Mouse (Mus musculus): ENCODE measurements around the gene Sema4b. TPM values are rescaled to one million over a fixed set of nuclear protein-coding genes. Genes with fewer than 3 reads are reported as not detected.

Gene Sema4b
- polyA plus RNA-seq, 1 experiment: 5.6 TPM

- peaks cover 22% of the 10 kb centered on the region for H3K4me1 ChIP-seq (ENCODE audit: control insufficient read depth, insufficient read depth, low read length)
- H3K27ac ChIP-seq (ENCODE audit: control insufficient read depth, insufficient read depth, low read depth, low read length): 0 out of 2 replicates have a peak overlapping the region, but pooled peaks have one; percentile 7
- H3K36me3 ChIP-seq (ENCODE audit: control insufficient read depth, insufficient read depth, low read length): no peaks in the 10 kb centered on the region
- H3K4me3 ChIP-seq (ENCODE audit: control insufficient read depth, low read depth, low read length): no peak overlapping the region
- TF ChIP-seq CTCF (IDR thresholded peaks at IDR 0.05; ENCODE audit: control insufficient read depth, insufficient read depth, insufficient replicate concordance, low read depth, low read length): no peak
- TF ChIP-seq POLR2A (IDR thresholded peaks at IDR 0.05; ENCODE audit: control insufficient read depth, low read depth, low read length): no peak
- no peaks in the 10 kb centered on the region for H3K27me3 ChIP-seq (ENCODE audit: control insufficient read depth, insufficient read depth, low read length)
Measured at GRCm38 (mm10) chr7:80191455-80191854, 4.8 kb downstream of the Sema4b start.

- TF ChIP-seq CTCF (IDR thresholded peaks at IDR 0.05; ENCODE audit: control insufficient read depth, insufficient read depth, insufficient replicate concordance, low read depth, low read length) (no peak), POLR2A (IDR thresholded peaks at IDR 0.05; ENCODE audit: control insufficient read depth, low read depth, low read length) (no peak)
- Histone ChIP-seq H3K4me1 (ENCODE audit: control insufficient read depth, insufficient read depth, low read length) (peaks cover 23% of the 10 kb centered on the region), H3K4me3 (ENCODE audit: control insufficient read depth, low read depth, low read length) (no peak overlapping the region), H3K36me3 (ENCODE audit: control insufficient read depth, insufficient read depth, low read length) (no peaks in the 10 kb centered on the region), H3K27ac (ENCODE audit: control insufficient read depth, insufficient read depth, low read depth, low read length) (peak overlapping the region; percentile 56), H3K27me3 (ENCODE audit: control insufficient read depth, insufficient read depth, low read length) (no peaks in the 10 kb centered on the region)
Measured at GRCm38 (mm10) chr7:80192226-80193061, 5.8 kb downstream of the Sema4b start.

- H3K4me3 ChIP-seq (ENCODE audit: control insufficient read depth, low read depth, low read length): no peak overlapping the region
- no peaks in the 10 kb centered on the region for H3K36me3 ChIP-seq (ENCODE audit: control insufficient read depth, insufficient read depth, low read length)
- no peaks in the 10 kb centered on the region for H3K27me3 ChIP-seq (ENCODE audit: control insufficient read depth, insufficient read depth, low read length)
- TF ChIP-seq POLR2A (IDR thresholded peaks at IDR 0.05; ENCODE audit: control insufficient read depth, low read depth, low read length): no peak
- TF ChIP-seq CTCF (IDR thresholded peaks at IDR 0.05; ENCODE audit: control insufficient read depth, insufficient read depth, insufficient replicate concordance, low read depth, low read length): no peak
- H3K4me1 ChIP-seq (ENCODE audit: control insufficient read depth, insufficient read depth, low read length): peaks cover 29% of the 10 kb centered on the region
- no peak overlapping the region for H3K27ac ChIP-seq (ENCODE audit: control insufficient read depth, insufficient read depth, low read depth, low read length)
Measured at GRCm38 (mm10) chr7:80193941-80194739, 7.5 kb downstream of the Sema4b start.

- peaks cover 30% of the 10 kb centered on the region for H3K4me1 ChIP-seq (ENCODE audit: control insufficient read depth, insufficient read depth, low read length)
- no peak overlapping the region for H3K27ac ChIP-seq (ENCODE audit: control insufficient read depth, insufficient read depth, low read depth, low read length)
- no peak for TF ChIP-seq POLR2A (IDR thresholded peaks at IDR 0.05; ENCODE audit: control insufficient read depth, low read depth, low read length)
- no peak for TF ChIP-seq CTCF (IDR thresholded peaks at IDR 0.05; ENCODE audit: control insufficient read depth, insufficient read depth, insufficient replicate concordance, low read depth, low read length)
- no peak overlapping the region for H3K4me3 ChIP-seq (ENCODE audit: control insufficient read depth, low read depth, low read length)
- H3K27me3 ChIP-seq (ENCODE audit: control insufficient read depth, insufficient read depth, low read length): no peaks in the 10 kb centered on the region
- no peaks in the 10 kb centered on the region for H3K36me3 ChIP-seq (ENCODE audit: control insufficient read depth, insufficient read depth, low read length)
Measured at GRCm38 (mm10) chr7:80195146-80195545, 8.5 kb downstream of the Sema4b start.

- Histone ChIP-seq H3K4me3 (ENCODE audit: control insufficient read depth, low read depth, low read length) (no peak overlapping the region), H3K4me1 (ENCODE audit: control insufficient read depth, insufficient read depth, low read length) (peaks cover 30% of the 10 kb centered on the region), H3K36me3 (ENCODE audit: control insufficient read depth, insufficient read depth, low read length) (no peaks in the 10 kb centered on the region), H3K27me3 (ENCODE audit: control insufficient read depth, insufficient read depth, low read length) (no peaks in the 10 kb centered on the region), H3K27ac (ENCODE audit: control insufficient read depth, insufficient read depth, low read depth, low read length) (no peak overlapping the region)
- no peak for TF ChIP-seq CTCF (IDR thresholded peaks at IDR 0.05; ENCODE audit: control insufficient read depth, insufficient read depth, insufficient replicate concordance, low read depth, low read length)
- no peak for TF ChIP-seq POLR2A (IDR thresholded peaks at IDR 0.05; ENCODE audit: control insufficient read depth, low read depth, low read length)
Measured at GRCm38 (mm10) chr7:80195576-80196263, 9.1 kb downstream of the Sema4b start.

DNA sequence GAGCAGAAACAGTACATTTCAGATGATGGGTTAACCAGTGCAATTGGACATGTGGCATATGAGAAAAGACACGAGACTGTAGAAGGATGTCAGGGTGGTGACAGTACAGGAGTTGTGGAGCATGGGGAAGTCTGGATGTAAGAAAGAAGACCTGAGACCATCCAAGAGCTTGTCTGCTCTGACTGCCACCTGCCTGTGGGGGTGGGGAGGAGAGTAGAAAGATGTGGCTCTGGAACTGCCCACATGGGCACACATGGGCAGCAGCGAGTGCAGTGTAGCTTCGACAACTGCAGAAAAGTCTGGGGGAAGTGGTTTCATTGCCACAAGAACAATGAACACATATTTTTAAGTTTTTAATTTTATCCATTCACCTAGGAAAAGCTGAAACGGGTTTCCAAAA is 10.7 kb downstream of the Sema4b start:
- Histone ChIP-seq H3K27me3 (ENCODE audit: control insufficient read depth, insufficient read depth, low read length) (no peaks in the 10 kb centered on the region), H3K27ac (ENCODE audit: control insufficient read depth, insufficient read depth, low read depth, low read length) (0 out of 2 replicates have a peak overlapping the region, but pooled peaks have one; percentile 37), H3K4me3 (ENCODE audit: control insufficient read depth, low read depth, low read length) (no peak overlapping the region), H3K4me1 (ENCODE audit: control insufficient read depth, insufficient read depth, low read length) (peaks cover 23% of the 10 kb centered on the region), H3K36me3 (ENCODE audit: control insufficient read depth, insufficient read depth, low read length) (no peaks in the 10 kb centered on the region)
- TF ChIP-seq CTCF (IDR thresholded peaks at IDR 0.05; ENCODE audit: control insufficient read depth, insufficient read depth, insufficient replicate concordance, low read depth, low read length) (no peak), POLR2A (IDR thresholded peaks at IDR 0.05; ENCODE audit: control insufficient read depth, low read depth, low read length) (no peak)

All from testis, adult 2 months (tissue).